Mouse (Mus musculus): ENCODE measurements around the gene Plppr4.

Plppr4 gene

DNA sequence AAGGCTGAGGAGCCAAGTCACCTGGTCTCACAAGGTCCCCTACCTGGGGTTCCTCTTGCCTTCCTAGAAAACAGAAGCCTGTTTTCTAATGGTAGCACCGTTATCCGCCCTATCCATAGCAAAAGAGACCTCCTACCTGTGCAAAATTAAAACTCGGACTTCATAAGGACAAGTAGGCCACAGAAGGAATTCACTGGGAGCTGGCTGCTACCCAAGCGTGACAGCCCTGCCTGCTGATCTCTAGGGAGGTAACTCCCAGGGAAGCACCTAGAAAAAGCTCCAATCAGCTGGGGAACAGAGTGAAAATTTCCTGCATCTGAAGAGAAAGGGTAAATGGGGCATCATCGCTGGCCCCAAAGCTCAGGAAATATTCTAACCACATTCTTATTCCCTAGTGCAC lies at the start of gene Plppr4:
Plppr4 (minus strand) TSS at position 349 of the 400 bp plus-strand sequence.
- 27% methylated on average over 5 of the region's 5 CpGs for WGBS

DNA sequence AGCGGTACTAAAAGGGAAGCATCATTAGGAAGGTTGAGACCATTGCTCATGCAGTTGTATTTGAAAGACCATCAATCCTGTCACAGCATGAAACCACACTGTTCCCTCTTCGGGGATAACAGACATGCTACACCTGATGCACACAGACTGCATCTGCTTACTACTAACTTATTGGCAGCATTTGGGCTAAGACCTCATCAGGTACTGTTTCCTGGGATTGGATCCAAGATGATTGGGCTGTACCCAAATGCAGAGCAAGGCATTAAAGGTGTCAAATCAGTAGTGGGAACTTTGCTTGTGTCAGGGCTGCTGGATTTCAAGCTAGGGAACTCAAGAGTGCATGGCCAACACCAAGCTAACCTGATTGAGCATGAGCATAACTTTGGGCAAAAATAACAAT lies 45.1 kb upstream of the Plppr4 start:
- 94% methylated on average over 2 of the region's 2 CpGs for WGBS

GRCm38 (mm10) chr3:117403740-117404139 lies 43.1 kb upstream of the Plppr4 start:
- WGBS = 57% methylated on average over 3 of the region's 3 CpGs

DNA sequence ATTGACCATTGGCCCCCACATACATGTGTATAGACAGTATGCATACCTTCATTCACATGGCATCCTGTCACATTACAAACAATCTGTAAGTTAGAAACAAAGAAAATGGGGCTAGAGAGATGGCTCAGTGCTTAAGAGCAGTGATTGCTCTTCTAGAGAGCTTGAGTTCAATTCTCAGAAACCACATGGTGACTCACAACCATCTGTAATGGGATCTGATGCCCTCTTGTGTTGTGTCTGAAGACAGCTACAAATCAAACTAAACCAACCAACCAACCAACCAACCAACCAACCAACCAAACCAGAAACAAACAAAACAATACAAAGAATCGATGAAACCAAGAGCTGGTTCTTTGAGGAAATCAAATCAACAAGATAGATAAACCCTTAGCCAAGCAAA lies 5.4 kb upstream of the Plppr4 start:
- WGBS = 95% methylated on average over 1 of the region's 1 CpGs

DNA sequence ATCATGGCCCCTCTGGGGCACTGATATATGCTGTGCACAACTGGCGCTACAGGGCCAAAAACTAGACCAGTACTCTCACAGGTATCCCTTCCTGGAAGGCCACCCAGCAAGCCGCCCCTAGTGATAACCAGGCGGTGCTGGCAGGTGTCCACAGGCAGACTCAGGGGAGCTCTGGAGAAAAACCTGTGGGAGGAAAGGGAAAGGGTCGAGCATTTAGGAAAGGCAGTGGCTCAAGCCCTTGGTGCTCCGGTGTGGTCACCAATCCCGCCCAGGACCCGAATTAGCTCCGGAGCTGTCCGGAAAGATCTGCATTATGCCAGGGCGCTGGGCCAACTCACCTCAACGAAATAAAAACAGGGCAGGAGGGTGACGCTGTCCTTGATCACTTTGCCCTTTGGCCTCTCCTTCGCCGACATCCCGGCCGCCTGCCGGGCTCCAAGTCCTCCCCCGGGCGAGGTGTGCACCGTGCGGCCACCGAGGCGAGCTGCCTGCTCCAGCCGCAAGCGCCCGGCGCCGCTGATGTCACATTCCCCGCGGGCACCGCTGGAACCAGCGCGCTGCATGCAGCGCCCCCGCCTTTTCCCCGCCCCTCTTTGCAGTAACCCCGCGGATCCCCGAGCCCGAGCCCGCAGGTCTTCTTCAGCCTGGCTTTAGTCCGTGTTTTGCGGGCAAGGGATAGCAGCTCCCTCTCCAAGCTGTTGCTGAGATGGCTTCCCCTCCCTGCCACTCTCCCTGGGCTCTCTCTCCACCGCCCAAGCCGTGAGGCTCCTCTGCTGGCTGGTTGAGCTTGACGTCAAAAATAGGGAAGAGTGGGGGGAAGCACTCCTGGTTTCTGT lies 772 bp downstream of the Plppr4 start:
- 1% methylated on average over 46 of the region's 46 CpGs for WGBS

DNA sequence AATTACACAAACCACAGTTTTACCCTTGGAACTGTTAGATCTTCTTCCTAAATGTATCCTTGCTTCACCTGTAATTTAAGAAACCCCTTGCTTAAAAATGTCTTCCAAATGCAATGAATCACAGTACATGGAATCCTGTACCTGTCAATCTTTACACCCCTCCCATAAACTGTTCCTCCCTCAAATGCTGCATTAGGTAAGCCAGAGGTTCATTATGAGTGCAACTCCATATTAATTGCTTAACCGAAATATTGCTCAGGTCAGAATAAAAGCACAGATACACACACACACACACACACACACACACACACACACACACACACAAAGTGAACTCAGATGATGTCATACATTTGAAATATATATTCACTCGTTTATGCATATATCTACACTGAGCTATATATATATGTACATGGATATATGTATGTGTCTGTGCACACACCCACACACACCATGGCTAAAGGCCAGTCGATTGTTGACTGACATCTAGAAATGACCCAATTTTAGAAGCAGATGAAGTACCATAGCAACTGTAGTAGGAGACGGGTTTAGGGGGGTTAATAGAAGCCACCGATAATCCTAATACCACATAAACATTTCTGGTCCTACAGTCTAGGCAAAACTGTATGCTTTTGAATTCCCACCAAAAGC lies 1.6 kb downstream of the Plppr4 start:
- 34% methylated on average over 5 of the region's 5 CpGs for WGBS

DNA sequence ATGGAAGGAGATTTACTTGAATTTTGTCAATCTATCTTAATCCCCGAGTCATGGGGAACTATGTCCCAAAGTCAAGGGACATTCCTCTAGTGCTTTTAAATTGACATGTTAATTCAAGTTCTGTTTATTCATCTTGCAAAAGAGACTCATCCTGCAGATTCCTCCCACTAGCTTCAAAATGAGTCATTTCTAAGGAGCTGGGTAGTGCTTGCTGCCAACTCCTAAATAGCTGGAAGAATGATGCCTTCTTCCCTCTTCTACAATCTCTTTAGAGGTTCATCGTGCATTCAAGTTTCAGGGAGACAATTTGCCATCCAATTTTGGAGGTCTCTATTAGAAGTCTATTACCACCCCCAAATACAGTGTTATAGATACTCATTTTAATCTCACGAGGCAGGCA lies 3.3 kb downstream of the Plppr4 start:
- WGBS = 36% methylated on average over 3 of the region's 3 CpGs

DNA sequence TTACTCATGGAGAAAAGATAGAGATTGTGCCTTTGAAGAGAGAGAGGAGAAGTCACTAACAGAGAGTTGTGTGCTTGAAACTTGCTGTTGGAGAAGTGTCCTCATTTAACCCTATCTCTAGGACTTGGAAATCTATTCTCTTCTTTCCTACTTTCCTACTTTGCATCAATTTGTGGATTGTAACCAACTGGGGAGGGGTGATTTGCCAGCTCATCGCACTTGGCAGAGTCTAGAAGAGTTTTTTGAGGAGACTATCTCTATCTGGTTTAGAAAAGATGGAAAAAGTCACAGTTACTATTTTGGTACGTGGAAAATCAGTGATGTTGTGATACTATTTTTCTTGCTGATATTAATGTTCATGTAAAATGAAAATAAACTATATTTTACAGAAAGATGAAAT lies 6.7 kb downstream of the Plppr4 start:
- 38% methylated on average over 2 of the region's 2 CpGs for WGBS

DNA sequence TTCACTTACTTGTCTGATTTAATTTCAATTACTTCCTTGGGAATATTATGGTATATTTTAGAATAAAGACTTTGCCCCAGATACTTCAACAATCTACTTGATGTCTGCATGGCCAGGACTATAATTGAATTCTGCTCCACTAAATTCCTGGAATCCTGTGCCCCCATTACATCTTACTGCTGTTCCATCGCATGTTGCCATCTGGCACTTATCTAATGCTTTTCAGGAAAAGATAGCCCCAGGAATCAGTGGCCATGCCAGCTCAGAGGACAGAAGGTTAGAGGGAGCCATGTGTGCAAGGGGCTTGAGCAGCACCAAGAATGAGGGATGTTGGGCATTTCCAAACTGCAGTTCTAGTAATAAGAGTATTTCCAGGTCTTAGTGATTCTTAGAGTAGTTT lies 14.3 kb downstream of the Plppr4 start:
- WGBS = 41% methylated on average over 1 of the region's 1 CpGs

- 45% methylated on average over 10 of the region's 10 CpGs for WGBS
Observed at GRCm38 (mm10) chr3:117331502-117331901, 29.2 kb downstream of the Plppr4 start.

GRCm38 (mm10) chr3:117329485-117329884 lies 31.2 kb downstream of the Plppr4 start:
- 41% methylated on average over 6 of the region's 6 CpGs for WGBS

DNA sequence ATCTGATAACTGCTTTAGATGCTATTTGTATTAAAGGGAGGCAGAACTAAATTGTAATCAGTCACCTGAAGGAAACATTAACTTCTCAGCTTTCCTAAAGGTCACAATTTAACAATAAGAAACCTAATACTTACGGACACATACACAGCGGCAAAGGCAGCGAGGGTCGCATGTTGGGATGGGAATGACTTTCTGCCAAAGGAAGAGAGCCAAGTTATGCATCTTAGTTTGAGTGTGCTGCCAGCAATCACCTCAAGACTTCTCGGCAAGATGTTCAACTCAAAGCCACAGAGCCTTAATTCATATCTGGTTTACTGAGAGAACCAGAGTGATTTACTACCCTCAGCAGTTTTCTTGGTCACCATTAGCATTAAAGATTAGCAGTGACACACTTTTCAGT lies 34.1 kb downstream of the Plppr4 start:
- WGBS = 80% methylated on average over 5 of the region's 5 CpGs

- 76% methylated on average over 3 of the region's 3 CpGs for WGBS
Observed at GRCm38 (mm10) chr3:117319671-117320070, 41.0 kb downstream of the Plppr4 start.

GRCm38 (mm10) chr3:117313339-117313738 lies 47.3 kb downstream of the Plppr4 start:
- WGBS = 54% methylated on average over 4 of the region's 4 CpGs

DNA sequence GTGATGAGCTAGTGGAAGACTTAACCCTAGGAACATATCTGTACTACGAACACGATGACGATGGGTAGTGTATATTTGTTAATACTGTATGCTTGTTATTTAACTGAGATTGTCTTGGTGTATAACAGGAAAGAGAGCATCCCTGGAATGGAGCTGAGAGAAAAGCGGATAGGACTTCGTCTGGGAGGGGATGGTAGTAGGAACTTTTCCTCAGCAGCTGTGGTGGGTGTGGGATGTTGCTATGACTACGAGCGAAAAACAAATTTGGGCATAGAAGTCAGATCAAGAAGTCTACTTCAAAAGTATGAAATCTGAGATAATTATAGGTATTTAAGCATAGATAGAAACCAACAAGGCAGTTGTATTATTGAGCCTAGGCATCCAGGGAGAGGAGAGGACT lies 48.6 kb downstream of the Plppr4 start:
- WGBS = 63% methylated on average over 7 of the region's 7 CpGs

DNA sequence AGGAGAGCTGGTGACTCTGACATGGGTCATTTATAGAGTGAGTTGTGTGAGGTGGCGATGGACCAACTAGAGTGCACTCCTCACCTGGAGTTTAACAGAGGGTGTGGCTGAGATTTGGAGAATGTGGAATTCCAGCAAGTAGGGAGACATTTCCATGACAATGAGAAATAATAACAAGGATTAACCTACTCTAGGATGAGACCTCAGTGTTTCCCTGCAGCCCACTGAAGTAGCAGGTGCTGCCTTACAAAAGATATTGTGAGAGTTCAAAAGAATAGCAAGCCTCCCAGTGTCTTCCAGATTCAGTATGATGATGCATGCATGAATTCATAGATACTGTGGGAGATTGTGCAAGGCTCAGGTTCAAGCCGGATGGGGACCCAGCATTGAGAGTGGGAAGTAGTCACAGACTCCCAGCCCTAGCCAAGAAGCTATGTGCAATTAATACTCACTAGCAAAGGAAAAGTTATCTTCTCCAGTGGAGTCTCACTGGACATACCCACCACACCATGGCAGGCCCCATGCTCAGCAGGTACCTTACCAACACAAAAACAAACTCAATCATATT lies 49.8 kb downstream of the Plppr4 start:
- 84% methylated on average over 2 of the region's 2 CpGs for WGBS

DNA sequence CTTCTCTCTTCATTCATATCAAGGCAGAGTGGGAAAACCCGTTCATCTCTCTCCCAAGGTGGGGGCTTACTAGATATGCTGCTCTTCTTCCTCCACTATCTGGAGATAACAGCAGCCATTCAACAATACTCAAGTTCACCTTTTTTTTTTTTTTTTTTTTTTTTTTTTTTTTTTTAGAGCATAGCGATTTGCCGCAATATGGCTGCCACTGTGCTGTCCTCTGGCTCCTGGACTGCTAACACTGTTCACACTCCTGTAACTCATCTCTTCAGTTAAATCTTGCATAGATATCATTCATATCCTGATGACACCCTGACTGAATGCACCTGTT lies 51.1 kb downstream of the Plppr4 start:
- WGBS = 96% methylated on average over 3 of the region's 3 CpGs

DNA sequence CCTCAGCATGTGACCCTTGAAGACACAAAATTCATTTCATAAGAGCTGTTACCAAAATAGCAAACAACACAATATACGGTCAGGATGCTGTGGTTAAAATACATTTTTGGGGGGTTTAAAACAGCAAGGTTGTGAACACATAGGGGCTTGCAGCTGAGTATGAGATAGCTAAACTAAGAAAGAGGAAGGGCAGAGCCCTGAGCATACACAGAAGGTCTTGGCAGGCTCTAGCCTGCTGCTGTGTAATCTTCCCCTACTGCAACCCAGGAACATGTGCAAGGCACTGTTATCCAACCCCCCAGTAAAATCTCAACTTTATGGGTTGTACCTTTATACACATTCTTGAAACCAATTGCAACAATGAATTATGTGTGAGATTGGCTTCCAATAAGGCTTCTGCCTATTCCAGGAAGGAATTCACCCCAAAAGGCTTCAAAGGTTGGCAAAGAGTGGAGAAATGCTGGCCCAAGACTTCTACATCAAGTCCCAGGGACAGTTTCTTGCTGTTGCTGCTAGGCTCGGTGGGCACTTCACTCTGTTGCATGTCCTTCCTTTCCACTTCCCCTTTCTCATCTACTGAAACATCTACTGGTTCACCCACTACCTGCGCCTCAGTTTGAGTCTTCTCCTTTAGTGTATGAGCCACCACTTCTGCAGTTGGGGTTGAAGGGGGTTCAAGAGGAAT lies 51.6 kb downstream of the Plppr4 start:
- 86% methylated on average over 3 of the region's 3 CpGs for WGBS

GRCm38 (mm10) chr3:117307555-117307954 lies 53.1 kb downstream of the Plppr4 start:
- 69% methylated on average over 4 of the region's 4 CpGs for WGBS

GRCm38 (mm10) chr3:117304037-117304436 lies 56.6 kb downstream of the Plppr4 start:
- 85% methylated on average over 2 of the region's 2 CpGs for WGBS

GRCm38 (mm10) chr3:117300735-117301271 lies 59.9 kb downstream of the Plppr4 start:
- 41% methylated on average over 1 of the region's 1 CpGs for WGBS

DNA sequence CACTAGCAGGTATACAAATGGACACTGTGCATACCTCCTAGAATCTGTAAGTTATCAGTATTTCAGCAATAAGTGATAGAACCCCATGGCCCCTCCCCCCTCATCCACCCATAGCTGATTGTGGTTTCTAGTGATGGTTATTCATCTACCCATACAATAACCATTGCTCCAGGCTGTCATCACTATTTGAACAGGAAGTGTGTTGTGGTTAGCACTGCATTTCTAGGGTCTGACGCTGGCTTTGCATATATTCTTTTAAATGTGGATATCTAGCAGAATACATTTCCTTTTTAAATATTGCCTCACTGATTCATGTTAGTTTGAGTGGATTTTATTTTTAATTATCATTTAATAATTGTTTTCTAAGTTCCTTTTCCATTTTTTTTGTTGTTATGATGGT lies 62.9 kb downstream of the Plppr4 start:
- 80% methylated on average over 1 of the region's 1 CpGs for WGBS
